Comparison of ENCODE assay signal across 11 mouse cellular contexts in the genomic region with DNA sequence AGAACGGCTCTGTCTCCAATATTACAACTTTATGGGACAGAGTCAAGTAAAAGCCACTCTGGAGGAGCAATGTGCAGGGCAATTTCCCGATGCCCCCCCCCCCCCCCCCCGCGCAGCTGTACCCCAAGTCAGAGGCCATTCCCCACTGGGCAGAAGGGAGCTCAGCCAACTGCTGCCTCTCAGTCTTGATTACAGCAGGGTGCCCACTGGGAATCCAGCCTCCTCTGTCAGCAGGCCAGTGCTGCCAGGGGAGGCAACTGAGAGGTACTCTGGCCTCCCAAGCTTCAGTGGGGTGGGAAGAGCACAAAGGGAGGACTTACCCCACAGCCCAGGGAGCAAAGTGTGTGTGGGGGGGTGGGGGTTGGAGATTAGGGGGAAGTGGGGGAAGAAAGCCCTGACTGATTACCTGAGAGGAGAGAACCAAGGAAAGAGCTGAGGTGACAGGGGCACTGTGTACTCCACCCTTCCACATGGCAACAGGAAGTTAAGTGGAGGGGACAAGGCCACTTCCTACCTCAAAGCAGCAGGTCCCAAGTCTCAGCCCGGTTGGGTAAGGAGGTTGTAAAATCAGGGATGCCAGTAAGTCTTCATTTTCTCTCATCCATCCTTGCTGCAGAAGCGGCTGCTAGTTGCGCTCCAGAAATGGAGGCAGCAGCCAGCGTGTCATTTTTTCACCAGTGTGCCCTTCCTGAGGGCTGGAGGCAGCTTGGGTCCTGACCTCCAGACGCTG. TPM values are rescaled to one million over a fixed set of nuclear protein-coding genes. Genes with fewer than 3 reads are reported as not detected.
DNase-seq lines count a peak whose midpoint lies in the region; ATAC-seq and TF ChIP-seq lines count a peak whose summit lies in the region.
"Had no signal": no experiment of that assay in that cellular context is flagged by ENCODE, and none has a peak within 500 bp of the region (broad histone marks: within the 10 kb centered on the region; RNA-seq: fewer than 3 reads in every experiment).

No protein-coding gene starts in this region.

- H3K79me2 ChIP-seq in CH12.LX (replicated peaks; ENCODE audit: control insufficient read depth, extremely low read depth, insufficient read depth, poor library complexity, severe bottlenecking): peaks cover 4% of the 10 kb centered on the region; the same call in 1 of the 2 replicates

- H3K36me3 ChIP-seq in heart, postnatal 0 days (replicated peaks; ENCODE audit: control insufficient read depth, insufficient read depth, low read length): peaks cover 12% of the 10 kb centered on the region
- peaks cover 12 to 23% of the 10 kb centered on the region in 2 experiments for H3K36me3 ChIP-seq in CH12.LX (replicated peaks in 1 of 2; ENCODE audit: control insufficient read depth in 1 of 2, insufficient read depth in 1 of 2, low read length in 1 of 2)
- 0 out of 2 replicates have a peak, but pooled peaks cover 5% of the 10 kb centered on the region for H3K36me3 ChIP-seq in intestine, embryonic 16.5 days (ENCODE audit: control insufficient read depth, insufficient read depth, low read length)
- H3K36me3 ChIP-seq: forebrain, embryonic 15.5 days had no signal

- TF ChIP-seq EP300 in heart, postnatal 0 days (IDR thresholded peaks at IDR 0.05; ENCODE audit: low read depth): no peak
- TF ChIP-seq EP300 in CH12.LX (IDR thresholded peaks at IDR 0.05; ENCODE audit: low read length): no peak

- DNase-seq in heart, postnatal 0 days (ENCODE audit: low spot score): no peak
- no peak for DNase-seq in heart, postnatal 14 days
- peak; percentile 32 for DNase-seq in 416B (ENCODE audit: low read depth)
- no peak for DNase-seq in CH12.LX (ENCODE audit: extremely low read depth)
- DNase-seq in frontal cortex, postnatal 36 days (ENCODE audit: low spot score in 2 of 2): no peak
- DNase-seq: lung, postnatal 14 days had no signal

- peaks cover 7% of the 10 kb centered on the region; the same call in 1 of the 2 replicates for H3K4me1 ChIP-seq in heart, postnatal 0 days (ENCODE audit: control insufficient read depth, insufficient read depth)
- peaks cover 7 to 41% of the 10 kb centered on the region in 2 experiments for H3K4me1 ChIP-seq in CH12.LX (ENCODE audit: control insufficient read depth in 1 of 2, insufficient read depth in 2 of 2)
- H3K4me1 ChIP-seq in intestine, embryonic 16.5 days (ENCODE audit: control insufficient read depth, insufficient read depth, low read length): peaks cover 20% of the 10 kb centered on the region

- TF ChIP-seq POLR2A in CH12.LX (IDR thresholded peaks at IDR 0.05; ENCODE audit: low read depth, low read length): no peak

- no peak for ATAC-seq in heart, postnatal 0 days (ENCODE audit: insufficient read depth, low read depth)
- no peak for ATAC-seq in intestine, embryonic 16.5 days
- no peak for ATAC-seq in monocyte, adult 5-6 weeks (replicated peaks; ENCODE audit: insufficient number of reproducible peaks, low FRiP score, low TSS enrichment, poor library complexity, severe bottlenecking)
- ATAC-seq: forebrain, embryonic 15.5 days; Patski had no signal

- TF ChIP-seq RAD21 in CH12.LX (IDR thresholded peaks at IDR 0.05; ENCODE audit: low read depth, low read length): no peak

- dilution Hi-C loops in CH12.LX (cut with MboI; ENCODE audit: extremely low pct_ligation_motif_present, extremely low pct_unique_long_range_greater_than_20kb, low sequenced_read_pairs): no loop called here

- intact Hi-C loops in heart, postnatal 14 days (cut with DNase I): no loop called here

- WGBS in heart, postnatal 0 days: 49% methylated on average over 8 of the region's 9 CpGs
- WGBS in intestine, embryonic 16.5 days: 53% methylated on average over 7 of the region's 9 CpGs

- in situ Hi-C loops in CH12.LX (cut with MboI; ENCODE audit: low pct_ligation_motif_present, low pct_unique_long_range_greater_than_20kb, low sequenced_read_pairs): loop anchor here (5.0 to 25.0 kb wide), 2 partner anchors 33 to 217 kb away; no protein-coding TSS in a partner anchor

- H3K9ac ChIP-seq in heart, postnatal 0 days (replicated peaks; ENCODE audit: low read depth, low read length): peak overlapping the region; percentile 86; the same call in 1 of the 2 replicates
- 0 out of 2 replicates have a peak overlapping the region, but pooled peaks have one; percentile 11 for H3K9ac ChIP-seq in CH12.LX (ENCODE audit: insufficient read depth, low read depth)
- 0 out of 2 replicates have a peak overlapping the region, but pooled peaks have one; percentile 20 for H3K9ac ChIP-seq in intestine, embryonic 16.5 days (ENCODE audit: low read depth, low read length)
- H3K9ac ChIP-seq: forebrain, embryonic 15.5 days; neural tube, embryonic 12.5 days had no signal

- peak overlapping the region; percentile 94 for H3K27ac ChIP-seq in heart, postnatal 0 days (ENCODE audit: low read depth)
- H3K27ac ChIP-seq in CH12.LX (ENCODE audit: insufficient read depth, low read depth): no peak overlapping the region
- H3K27ac ChIP-seq in intestine, embryonic 16.5 days (ENCODE audit: low read length): no peak overlapping the region
- H3K27ac ChIP-seq: forebrain, embryonic 15.5 days; neural tube, embryonic 12.5 days had no signal

- H3K9me3 ChIP-seq in heart, postnatal 0 days (replicated peaks; ENCODE audit: control insufficient read depth, low read length): no peaks in the 10 kb centered on the region
- no peaks in the 10 kb centered on the region for H3K9me3 ChIP-seq in CH12.LX (replicated peaks; ENCODE audit: low read length)
- no peaks in the 10 kb centered on the region for H3K9me3 ChIP-seq in intestine, embryonic 16.5 days (ENCODE audit: control insufficient read depth, low read length)
- H3K9me3 ChIP-seq: forebrain, embryonic 15.5 days; neural tube, embryonic 12.5 days had no signal

- TF ChIP-seq CTCF in heart, postnatal 0 days (IDR thresholded peaks at IDR 0.05; ENCODE audit: low read depth): no peak
- TF ChIP-seq CTCF in CH12.LX (conservative IDR thresholded peaks at IDR 0.05 in 1 of 2, IDR thresholded peaks at IDR 0.05 in 1 of 2; ENCODE audit: low read depth in 2 of 2, low read length in 2 of 2): no peak

- H3K27me3 ChIP-seq in heart, postnatal 0 days (ENCODE audit: control insufficient read depth, insufficient read depth, low read length): no peaks in the 10 kb centered on the region
- no peaks in the 10 kb centered on the region for H3K27me3 ChIP-seq in CH12.LX (replicated peaks)
- no peaks in the 10 kb centered on the region for H3K27me3 ChIP-seq in intestine, embryonic 16.5 days (replicated peaks; ENCODE audit: control insufficient read depth, insufficient read depth, low read length)
- H3K27me3 ChIP-seq: forebrain, embryonic 15.5 days; Patski had no signal

- H3K4me2 ChIP-seq in heart, postnatal 0 days (ENCODE audit: low read depth, low read length): peak overlapping the region; percentile 96
- peak overlapping the region; percentile 33 for H3K4me2 ChIP-seq in CH12.LX (ENCODE audit: insufficient read depth, low read depth, poor library complexity, severe bottlenecking)
- no peak overlapping the region for H3K4me2 ChIP-seq in intestine, embryonic 16.5 days (ENCODE audit: low read depth, low read length)

- peak overlapping the region; percentile 85; the same call in 1 of the 2 replicates for H3K4me3 ChIP-seq in heart, postnatal 0 days (ENCODE audit: low read depth, low read length)
- peak overlapping the region in 1 of 3 experiments; percentile 77 for H3K4me3 ChIP-seq in CH12.LX (replicated peaks in 1 of 3; ENCODE audit: low read depth in 2 of 3, low read length in 2 of 3, poor library complexity in 1 of 3)
- H3K4me3 ChIP-seq in intestine, embryonic 16.5 days (ENCODE audit: low read length): no peak overlapping the region; the same call in 1 of the 2 replicates
- H3K4me3 ChIP-seq: neural tube, embryonic 12.5 days had no signal

TF ChIP-seq in CH12.LX, 34 proteins besides CTCF, POLR2A, EP300 and RAD21 (continues in another document):
- TF ChIP-seq ELF1 (IDR thresholded peaks at IDR 0.05; ENCODE audit: low read depth, low read length) (no peak), NELFE (IDR thresholded peaks at IDR 0.05; ENCODE audit: low read depth, low read length) (no peak), USF2 (conservative IDR thresholded peaks at IDR 0.05; ENCODE audit: low read depth, low read length) (no peak), JUN (IDR thresholded peaks at IDR 0.05; ENCODE audit: insufficient read depth, low read depth, low read length) (no peak), TCF12 (IDR thresholded peaks at IDR 0.05; ENCODE audit: low read depth, low read length) (no peak), TBP (conservative IDR thresholded peaks at IDR 0.05; ENCODE audit: low read depth, low read length) (no peak), MEF2A (IDR thresholded peaks at IDR 0.05; ENCODE audit: borderline replicate concordance, low read depth, low read length) (no peak), UBTF (IDR thresholded peaks at IDR 0.05; ENCODE audit: low read depth, low read length) (no peak), ZC3H11A (IDR thresholded peaks at IDR 0.05; ENCODE audit: low read depth, low read length) (no peak), USF1 (IDR thresholded peaks at IDR 0.05; ENCODE audit: low read depth, low read length) (no peak), KAT2A (IDR thresholded peaks at IDR 0.05; ENCODE audit: insufficient replicate concordance, low read length) (no peak), ETS1 (conservative IDR thresholded peaks at IDR 0.05; ENCODE audit: low read depth, low read length) (no peak), ZMIZ1 (IDR thresholded peaks at IDR 0.05; ENCODE audit: low read depth, low read length) (no peak), CHD2 (IDR thresholded peaks at IDR 0.05; ENCODE audit: low read length) (no peak), HCFC1 (IDR thresholded peaks at IDR 0.05; ENCODE audit: low read depth, low read length) (no peak)

RNA-seq across cellular contexts. Expression of a gene that starts 1.7 kb away (rescaled TPM):
- 74.5 and 107 TPM in 2 replicates for total RNA-seq in heart, postnatal 0 days (2014; rRNA removed; ENCODE audit: low replicate concordance)
- polyA plus RNA-seq in heart, postnatal 0 days (2015; fragmentation: Nextera tagmentation; extraction: Ambion mirVana): 60.8 and 72.5 TPM in 2 replicates
- 10 to 100 TPM; 40.8 to 42.3 TPM for total RNA-seq in heart, postnatal 14 days (2021)
- 18.5 and 19.8 TPM in 2 replicates for total RNA-seq in CH12.LX (2012; rRNA removed)
- total RNA-seq in CH12.LX (2014; rRNA removed): 15.7 and 17.1 TPM in 2 replicates
- 33.1 and 34.7 TPM in 2 replicates for polyA plus RNA-seq in CH12.LX (2012; ENCODE audit: insufficient read length, low read depth)
- 33.6 and 35.8 TPM in 2 replicates for polyA plus RNA-seq in intestine, embryonic 16.5 days (2015; fragmentation: Nextera tagmentation; extraction: Ambion mirVana)
- total RNA-seq in monocyte, adult 5-6 weeks (2017): 36.4 to 81.1 TPM (median 62.3 TPM) in 3 replicates

RNA-seq across cellular contexts. Expression of a gene that starts 40.9 kb away (rescaled TPM):
- total RNA-seq in heart, postnatal 0 days (2014; rRNA removed; ENCODE audit: low replicate concordance): 3.3 and 4.2 TPM in 2 replicates
- polyA plus RNA-seq in heart, postnatal 0 days (2015; fragmentation: Nextera tagmentation; extraction: Ambion mirVana): 0.84 and 0.89 TPM in 2 replicates
- total RNA-seq in heart, postnatal 14 days (2021): 1 to 10 TPM; 5.7 to 6.1 TPM
- 2.4 and 3.2 TPM in 2 replicates for total RNA-seq in CH12.LX (2012; rRNA removed)
- 1.4 and 1.8 TPM in 2 replicates for total RNA-seq in CH12.LX (2014; rRNA removed)
- 2.8 TPM in 2 replicates for polyA plus RNA-seq in CH12.LX (2012; ENCODE audit: insufficient read length, low read depth)
- polyA plus RNA-seq in intestine, embryonic 16.5 days (2015; fragmentation: Nextera tagmentation; extraction: Ambion mirVana): 2.7 and 2.9 TPM in 2 replicates
- total RNA-seq in monocyte, adult 5-6 weeks (2017): 0.39 to 1.1 TPM in 2 of 3 replicates, not detected in the other

Comparison
In these comparisons a context has a peak if more than half of its experiments do, and no peak if none do; other contexts are left out.
1. H3K9ac ChIP-seq: peak in every context shown above with its lines; median percentile 86 in heart, postnatal 0 days; 20 in intestine, embryonic 16.5 days; 11 in CH12.LX.